Mouse (Mus musculus) intestine, embryonic 16.5 days (tissue): ENCODE results near the gene Myd88. TPM values are rescaled to one million over a fixed set of nuclear protein-coding genes. Genes with fewer than 3 reads are reported as not detected.

Experiments used
- ATAC-seq: fragments of 200-750 bp; cut with Nextera tagmentation; 2 replicates; pipeline ENCODE4 v1.8.0; 2017; ENCODE audit warnings: moderate TSS enrichment, moderate library complexity
- H3K27ac ChIP-seq: fragments of 300-500 bp; sonication (generic); 2 replicates; pipeline ENCODE4 v1.5.1; 2014; ENCODE audit warnings: mild to moderate bottlenecking, low read length
- H3K27me3 ChIP-seq: fragments of 300-500 bp; sonication (generic); replicated peaks from 2 replicates; pipeline ENCODE4 v1.6.1; 2014; ENCODE audit warnings: low read length, control low read depth, mixed read lengths; ENCODE audit not compliant: control insufficient read depth, insufficient read depth
- H3K36me3 ChIP-seq: fragments of 300-500 bp; sonication (generic); 2 replicates; pipeline ENCODE4 v1.6.1; 2014; ENCODE audit warnings: low read length, control low read depth; ENCODE audit not compliant: control insufficient read depth, insufficient read depth
- H3K4me1 ChIP-seq: fragments of 300-500 bp; sonication (generic); 2 replicates; pipeline ENCODE4 v1.6.1; 2014; ENCODE audit warnings: low read length, control low read depth, mixed read lengths; ENCODE audit not compliant: control insufficient read depth, insufficient read depth
- H3K4me2 ChIP-seq: fragments of 300-500 bp; sonication (generic); 2 replicates; pipeline ENCODE4 v1.6.1; 2014; ENCODE audit warnings: low read depth, low read length, control low read depth
- H3K4me3 ChIP-seq: fragments of 300-500 bp; sonication (generic); 2 replicates; pipeline ENCODE4 v1.5.1; 2014; ENCODE audit warnings: mild to moderate bottlenecking, low read length
- H3K9ac ChIP-seq: fragments of 300-500 bp; sonication (generic); 2 replicates; pipeline ENCODE4 v1.6.1; 2014; ENCODE audit warnings: low read depth, low read length
- H3K9me3 ChIP-seq: fragments of 300-500 bp; sonication (generic); 2 replicates; pipeline ENCODE4 v1.6.1; 2016; ENCODE audit warnings: low read length, control low read depth; ENCODE audit not compliant: control insufficient read depth
- WGBS: fragments of 180-500 bp; shearing (Covaris S2); extraction: QIAGEN DNeasy Blood & Tissue Kit; methylation state at CpG from one replicate; pipeline ENCODE4 v1.1.7; 2014; 5-methylcytosine and 5-hydroxymethylcytosine counted together
- polyA plus RNA-seq: library from polyadenylated mRNA; unstranded; fragments of >200 nt; fragmentation: Nextera tagmentation; extraction: Ambion mirVana; gene quantifications from 2 replicates; pipeline ENCODE4 v1.2.1, GENCODE M21; 2015

Gene Myd88
- polyA plus RNA-seq, 1 experiment from 2014 or later, result 36.3 TPM

DNA sequence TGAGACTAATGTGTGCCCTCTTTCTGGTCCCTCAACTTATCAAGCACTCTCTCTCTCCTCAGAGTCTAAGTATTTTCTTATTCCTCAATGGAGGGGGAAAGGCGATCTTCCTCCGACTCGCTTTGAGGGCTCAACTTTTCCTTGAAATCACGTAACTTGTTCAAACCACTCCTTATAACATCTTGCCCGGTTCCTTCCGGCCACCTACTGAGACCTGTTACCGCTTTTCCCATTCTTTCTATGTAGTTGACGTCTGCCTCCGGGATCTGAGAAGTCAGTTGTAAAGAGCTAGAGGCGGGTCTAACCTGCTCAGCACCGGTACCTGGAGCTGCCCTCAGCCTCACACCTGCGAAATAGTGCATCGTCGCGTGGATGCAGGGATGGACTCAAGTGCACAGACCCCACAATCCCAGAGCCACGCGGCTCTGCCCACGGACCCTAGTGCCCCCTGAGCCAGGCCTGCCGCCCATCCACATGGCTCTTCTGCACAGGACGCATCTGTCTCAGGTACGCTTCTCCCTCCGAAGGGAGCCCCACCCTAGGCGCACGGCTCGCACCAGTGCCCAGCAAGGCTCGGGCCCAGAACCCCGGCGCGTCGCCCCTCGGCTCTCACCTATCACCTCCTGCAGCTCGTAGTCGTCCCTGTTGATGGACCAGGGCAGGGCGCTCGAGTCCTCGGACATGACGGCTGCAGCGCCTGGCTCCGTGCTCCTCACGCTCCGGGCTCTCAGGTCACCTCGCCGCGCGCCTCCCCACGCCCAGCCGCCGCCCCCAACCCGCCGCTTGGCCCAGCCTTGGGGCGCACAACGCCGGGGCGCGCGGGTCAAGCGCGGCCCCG is 19.6 kb downstream of the Myd88 start:
- H3K36me3 ChIP-seq, result no peaks in the 10 kb centered on the region
- peak overlapping the region; percentile 90 for H3K4me3 ChIP-seq
- peak overlapping the region; percentile 85 for H3K27ac ChIP-seq
- WGBS, result under 1% methylated on average over 59 of the region's 59 CpGs
- H3K4me2 ChIP-seq, result peak overlapping the region; percentile 95
- ATAC-seq, result peak; percentile 39
- peaks cover 7% of the 10 kb centered on the region; the same call in 1 of the 2 replicates for H3K4me1 ChIP-seq
- H3K9ac ChIP-seq, result peak overlapping the region; percentile 91
- H3K9me3 ChIP-seq, result no peaks in the 10 kb centered on the region
- H3K27me3 ChIP-seq, result no peaks in the 10 kb centered on the region

DNA sequence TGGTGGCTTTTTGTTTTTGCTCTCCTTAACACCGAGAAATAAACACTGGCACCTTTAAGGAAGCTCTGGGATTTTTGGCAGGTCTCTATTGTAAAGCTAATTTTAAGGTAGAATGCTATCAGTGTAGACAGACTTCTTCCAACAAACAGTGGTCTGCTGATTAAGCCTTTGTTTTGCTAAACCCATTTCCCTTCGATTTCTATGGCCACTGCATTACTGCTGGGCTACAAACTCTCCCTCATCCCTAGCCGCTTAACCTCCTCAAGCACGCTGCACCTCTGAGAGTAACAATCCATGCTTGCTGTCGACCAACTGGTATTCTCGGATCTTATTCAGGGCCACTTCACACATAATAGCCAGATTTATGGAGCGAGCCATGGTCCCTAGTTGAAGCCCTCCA is 20.3 kb downstream of the Myd88 start:
- Histone ChIP-seq H3K9ac (peak overlapping the region; percentile 91), H3K36me3 (no peaks in the 10 kb centered on the region), H3K27ac (no peak overlapping the region), H3K4me2 (peak overlapping the region; percentile 95), H3K4me1 (peaks cover 7% of the 10 kb centered on the region; the same call in 1 of the 2 replicates), H3K9me3 (no peaks in the 10 kb centered on the region), H3K4me3 (peak overlapping the region; percentile 90), H3K27me3 (no peaks in the 10 kb centered on the region)
- ATAC-seq, result no peak
- 11% methylated on average over 7 of the region's 7 CpGs for WGBS

GRCm38 (mm10) chr9:119320446-119320845 is 20.8 kb downstream of the Myd88 start:
- H3K4me2 ChIP-seq, result peak overlapping the region; percentile 95
- WGBS, result 75% methylated on average over 7 of the region's 7 CpGs

DNA sequence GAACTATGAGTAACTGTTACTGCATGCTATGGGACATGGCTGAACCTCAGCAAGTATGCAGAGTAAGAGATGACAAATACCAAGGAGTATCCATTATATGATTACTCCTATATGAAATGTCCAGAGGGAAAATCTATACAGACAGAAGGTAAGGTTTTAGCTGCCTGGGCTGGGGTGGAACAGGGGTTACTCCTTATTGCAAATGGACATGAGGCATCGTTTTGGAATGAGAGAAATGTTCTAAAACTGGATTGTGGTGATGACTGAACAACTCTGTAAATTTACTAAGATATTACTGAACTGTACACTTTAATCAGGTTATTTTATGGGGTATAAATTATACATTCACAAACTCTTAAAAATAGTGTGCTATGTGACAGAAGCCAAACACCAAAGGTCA is 22.3 kb downstream of the Myd88 start:
- H3K9ac ChIP-seq, result no peak overlapping the region
- ATAC-seq, result no peak
- no peak overlapping the region for H3K27ac ChIP-seq
- WGBS, result 94% methylated on average over 1 of the region's 1 CpGs
- no peak overlapping the region for H3K4me3 ChIP-seq
- H3K4me2 ChIP-seq, result no peak overlapping the region
- H3K36me3 ChIP-seq, result no peaks in the 10 kb centered on the region
- no peaks in the 10 kb centered on the region for H3K9me3 ChIP-seq
- H3K27me3 ChIP-seq, result no peaks in the 10 kb centered on the region
- peaks cover 7% of the 10 kb centered on the region; the same call in 1 of the 2 replicates for H3K4me1 ChIP-seq

More at GRCm38 (mm10) chr9:119320446-119320845, 20.8 kb downstream of the Myd88 start:
- peaks cover 7% of the 10 kb centered on the region; the same call in 1 of the 2 replicates for H3K4me1 ChIP-seq
- H3K27ac ChIP-seq, result no peak overlapping the region
- H3K27me3 ChIP-seq, result no peaks in the 10 kb centered on the region
- no peaks in the 10 kb centered on the region for H3K36me3 ChIP-seq
- ATAC-seq, result no peak
- H3K4me3 ChIP-seq, result no peak overlapping the region
- no peaks in the 10 kb centered on the region for H3K9me3 ChIP-seq
- H3K9ac ChIP-seq, result no peak overlapping the region

DNA sequence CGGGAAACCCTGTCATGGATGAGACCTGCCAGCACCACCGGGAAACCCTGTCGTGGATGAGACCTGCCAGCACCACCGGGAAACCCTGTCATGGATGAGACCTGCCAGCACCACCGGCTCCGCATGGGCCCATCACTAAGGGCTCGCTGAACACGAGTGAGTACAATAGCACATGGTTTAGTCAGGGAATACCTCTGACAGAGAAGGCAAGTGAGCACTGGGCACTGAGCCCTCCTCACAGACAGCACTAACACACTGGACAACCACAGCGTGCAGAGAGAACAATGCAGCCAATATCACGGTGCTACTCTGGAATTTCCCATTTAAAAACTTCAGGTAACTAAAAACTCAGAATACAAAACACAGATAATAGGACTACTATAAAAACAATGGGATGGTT is 28.1 kb downstream of the Myd88 start:
- ATAC-seq, result no peak
- Histone ChIP-seq H3K9me3 (no peaks in the 10 kb centered on the region), H3K9ac (no peak overlapping the region), H3K27me3 (no peaks in the 10 kb centered on the region), H3K36me3 (no peaks in the 10 kb centered on the region), H3K4me2 (no peak overlapping the region), H3K4me3 (no peak overlapping the region), H3K27ac (no peak overlapping the region), H3K4me1 (no peaks in the 10 kb centered on the region)
- 85% methylated on average over 10 of the region's 10 CpGs for WGBS

- no peaks in the 10 kb centered on the region for H3K27me3 ChIP-seq
- no peak overlapping the region for H3K9ac ChIP-seq
- no peak overlapping the region for H3K4me3 ChIP-seq
- H3K4me1 ChIP-seq, result no peaks in the 10 kb centered on the region
- H3K36me3 ChIP-seq, result no peaks in the 10 kb centered on the region
- H3K4me2 ChIP-seq, result no peak overlapping the region
- ATAC-seq, result no peak
- H3K27ac ChIP-seq, result no peak overlapping the region
- WGBS, result 91% methylated on average over 1 of the region's 1 CpGs
- H3K9me3 ChIP-seq, result no peaks in the 10 kb centered on the region
Measured at GRCm38 (mm10) chr9:119309067-119309466, 32.1 kb downstream of the Myd88 start.

GRCm38 (mm10) chr9:119305863-119306262 is 35.3 kb downstream of the Myd88 start:
- Histone ChIP-seq H3K36me3 (0 out of 2 replicates have a peak, but pooled peaks cover 3% of the 10 kb centered on the region), H3K27ac (no peak overlapping the region), H3K4me2 (no peak overlapping the region), H3K27me3 (no peaks in the 10 kb centered on the region), H3K9me3 (no peaks in the 10 kb centered on the region), H3K4me1 (no peaks in the 10 kb centered on the region), H3K4me3 (no peak overlapping the region), H3K9ac (no peak overlapping the region)
- WGBS, result 90% methylated on average over 7 of the region's 7 CpGs
- ATAC-seq, result no peak

- H3K4me1 ChIP-seq, result peaks cover 8% of the 10 kb centered on the region; the same call in 1 of the 2 replicates
- H3K9me3 ChIP-seq, result no peaks in the 10 kb centered on the region
- no peak overlapping the region for H3K9ac ChIP-seq
- peak; percentile 77 for ATAC-seq
- H3K4me2 ChIP-seq, result no peak overlapping the region
- WGBS, result 67% methylated on average over 3 of the region's 3 CpGs
- H3K27me3 ChIP-seq, result no peaks in the 10 kb centered on the region
- no peak overlapping the region for H3K4me3 ChIP-seq
- H3K36me3 ChIP-seq, result 0 out of 2 replicates have a peak, but pooled peaks cover 3% of the 10 kb centered on the region
- H3K27ac ChIP-seq, result 0 out of 2 replicates have a peak overlapping the region, but pooled peaks have one; percentile 33
Measured at GRCm38 (mm10) chr9:119298563-119298962, 42.6 kb downstream of the Myd88 start.

DNA sequence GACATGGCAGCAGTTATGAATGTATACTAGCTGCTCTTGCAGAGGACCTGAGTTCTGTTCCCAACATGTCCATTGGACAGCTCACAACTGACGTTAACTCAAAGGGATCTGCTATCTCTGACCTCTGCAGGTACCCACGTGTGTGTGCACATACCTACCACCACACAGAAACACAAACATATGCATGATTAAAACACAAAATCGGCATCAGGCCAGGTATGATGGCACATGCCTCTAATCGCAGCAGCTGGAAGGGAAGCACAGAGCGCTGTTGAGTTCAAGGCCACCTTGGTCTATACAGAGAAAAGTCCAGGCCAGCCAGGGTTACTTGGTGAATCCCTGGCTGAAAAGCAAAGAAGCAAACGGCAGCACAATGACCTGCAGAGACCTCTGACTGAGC is 43.5 kb downstream of the Myd88 start:
- Histone ChIP-seq H3K4me1 (peaks cover 8% of the 10 kb centered on the region; the same call in 1 of the 2 replicates), H3K27me3 (no peaks in the 10 kb centered on the region), H3K36me3 (0 out of 2 replicates have a peak, but pooled peaks cover 3% of the 10 kb centered on the region), H3K27ac (0 out of 2 replicates have a peak overlapping the region, but pooled peaks have one; percentile 23), H3K9ac (no peak overlapping the region), H3K9me3 (no peaks in the 10 kb centered on the region), H3K4me3 (no peak overlapping the region), H3K4me2 (no peak overlapping the region)
- ATAC-seq, result no peak
- WGBS, result 81% methylated on average over 6 of the region's 6 CpGs
